Mouse (Mus musculus) heart, adult 2 months (tissue): Measurements from ENCODE around the gene Tmem230.

ENCODE experiments used
- CTCF ChIP-seq: fragments of 200-600 bp; IDR thresholded peaks from 2 replicates; pipeline ENCODE4 v1.8.1; 2022; ENCODE audit warnings: antibody characterized with exemption, mild to moderate bottlenecking, moderate library complexity
- POLR2A ChIP-seq: fragments of 200-500 bp; IDR thresholded peaks from 2 replicates; pipeline ENCODE4 v1.6.1; 2011; ENCODE audit warnings: mild to moderate bottlenecking, low read depth, low read length, control low read depth; ENCODE audit not compliant: insufficient read depth

DNA sequence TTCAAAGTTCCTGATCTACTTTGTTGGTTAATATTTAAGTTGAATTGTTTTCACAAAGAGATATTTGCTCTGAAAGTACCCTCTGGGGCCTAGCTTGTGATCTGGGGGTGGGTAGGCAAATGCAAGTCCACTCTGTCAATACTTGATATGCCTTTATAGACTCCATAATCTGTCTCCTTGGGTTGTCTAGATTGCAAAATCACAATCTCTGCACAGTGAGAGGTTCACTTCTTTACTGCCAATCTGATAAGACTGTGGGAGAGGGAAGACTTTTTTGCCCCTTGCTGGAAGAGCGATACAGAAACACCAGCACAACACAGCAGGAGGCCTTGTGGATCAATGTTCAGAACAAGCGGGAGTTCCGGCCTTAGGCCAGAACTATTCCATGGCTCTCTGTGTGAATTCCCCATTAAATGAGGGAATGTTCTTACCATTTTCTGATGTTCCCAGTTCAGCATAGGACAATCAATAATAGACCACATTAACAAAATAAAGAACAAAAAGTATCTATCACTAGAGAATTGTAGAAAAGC is 15.1 kb downstream of the Tmem230 start:
- TF ChIP-seq POLR2A (no peak), CTCF (no peak)
